Mouse (Mus musculus): ENCODE results near the gene Chrm4. TPM values are rescaled to one million over a fixed set of nuclear protein-coding genes. Genes with fewer than 3 reads are reported as not detected.

Chrm4 gene
- polyA plus RNA-seq, 1 experiment from 2014 or later = 0.25 TPM

- peaks cover 66% of the 10 kb centered on the region for H3K4me1 ChIP-seq (replicated peaks)
- no peaks in the 10 kb centered on the region for H3K27me3 ChIP-seq (replicated peaks)
- peak overlapping the region; percentile 75 for H3K27ac ChIP-seq
- ATAC-seq = peak; percentile 11
- no peak overlapping the region for H3K4me3 ChIP-seq (replicated peaks)
- 69% methylated on average over 17 of the region's 17 CpGs for WGBS
- H3K4me2 ChIP-seq (replicated peaks) = peak overlapping the region; percentile 48
- peak overlapping the region; percentile 22 for H3K9ac ChIP-seq
- H3K9me3 ChIP-seq = no peaks in the 10 kb centered on the region
- no peaks in the 10 kb centered on the region for H3K36me3 ChIP-seq
Measured at GRCm38 (mm10) chr2:91949411-91950274, 22.6 kb downstream of the Chrm4 start.

DNA sequence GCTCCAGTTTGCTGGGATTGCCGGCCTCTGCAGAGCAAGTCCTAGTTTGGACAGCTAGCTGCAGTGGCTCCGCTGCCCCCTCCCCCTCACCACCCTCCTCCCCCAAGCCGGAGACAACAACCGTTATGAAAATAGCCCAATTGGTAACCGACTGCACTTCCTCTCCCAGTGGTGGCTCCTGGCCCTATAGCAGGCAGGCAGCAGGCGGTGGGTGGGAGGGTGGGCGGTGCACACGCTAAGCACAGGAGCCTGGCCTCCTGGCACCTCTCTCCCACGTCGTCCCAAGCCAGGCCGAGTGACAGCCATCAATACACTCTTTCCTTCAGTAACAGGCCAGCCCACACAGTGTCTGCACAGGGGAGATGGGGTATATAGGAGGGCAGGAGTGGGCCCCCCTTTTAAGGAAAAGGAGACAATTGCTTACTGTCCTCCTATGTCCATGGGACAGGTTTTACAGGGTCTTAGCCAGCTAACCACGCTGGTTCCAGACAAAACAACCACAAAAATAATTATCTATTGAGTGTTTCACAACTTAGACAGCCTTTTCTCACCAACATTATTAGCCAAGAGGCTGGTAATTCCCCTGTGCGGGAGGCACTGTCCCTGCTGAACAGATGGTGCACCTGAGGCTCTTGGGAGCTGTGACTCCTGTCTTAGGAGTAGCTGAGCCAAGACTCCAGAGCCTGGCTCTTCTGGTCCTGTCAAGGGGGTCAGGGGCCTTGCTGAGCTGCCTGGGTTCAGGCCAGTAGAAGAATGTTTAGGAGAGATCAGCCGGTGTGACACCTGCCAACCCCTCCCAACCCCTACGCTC lies 23.4 kb downstream of the Chrm4 start:
- peak overlapping the region; percentile 48 for H3K4me2 ChIP-seq (replicated peaks)
- no peaks in the 10 kb centered on the region for H3K9me3 ChIP-seq
- peak overlapping the region; percentile 22 for H3K9ac ChIP-seq
- peaks cover 67% of the 10 kb centered on the region for H3K4me1 ChIP-seq (replicated peaks)
- H3K27me3 ChIP-seq (replicated peaks) = no peaks in the 10 kb centered on the region
- no peak overlapping the region for H3K4me3 ChIP-seq (replicated peaks)
- H3K36me3 ChIP-seq = no peaks in the 10 kb centered on the region
- peak overlapping the region; percentile 75 for H3K27ac ChIP-seq
- ATAC-seq = peak; percentile 58
- WGBS = 18% methylated on average over 15 of the region's 15 CpGs

- H3K4me2 ChIP-seq (replicated peaks) = no peak overlapping the region
- WGBS = 11% methylated on average over 5 of the region's 5 CpGs
- no peak overlapping the region for H3K4me3 ChIP-seq (replicated peaks)
- ATAC-seq = 0 out of 2 replicates have a peak, but pooled peaks have one; percentile 24
- no peaks in the 10 kb centered on the region for H3K27me3 ChIP-seq (replicated peaks)
- no peak overlapping the region for H3K9ac ChIP-seq
- no peaks in the 10 kb centered on the region for H3K9me3 ChIP-seq
- peak overlapping the region; percentile 45 for H3K27ac ChIP-seq
- H3K4me1 ChIP-seq (replicated peaks) = peaks cover 71% of the 10 kb centered on the region
- H3K36me3 ChIP-seq = no peaks in the 10 kb centered on the region
Measured at GRCm38 (mm10) chr2:91953825-91954224, 26.8 kb downstream of the Chrm4 start.

GRCm38 (mm10) chr2:91955121-91955591 lies 28.1 kb downstream of the Chrm4 start:
- H3K4me1 ChIP-seq (replicated peaks) = peaks cover 71% of the 10 kb centered on the region
- H3K9me3 ChIP-seq = no peaks in the 10 kb centered on the region
- no peak overlapping the region for H3K9ac ChIP-seq
- 64% methylated on average over 4 of the region's 4 CpGs for WGBS
- no peak overlapping the region for H3K4me3 ChIP-seq (replicated peaks)
- 0 out of 2 replicates have a peak overlapping the region, but pooled peaks have one; percentile 44 for H3K27ac ChIP-seq
- H3K27me3 ChIP-seq (replicated peaks) = no peaks in the 10 kb centered on the region
- H3K36me3 ChIP-seq = no peaks in the 10 kb centered on the region
- ATAC-seq = no peak
- no peak overlapping the region for H3K4me2 ChIP-seq (replicated peaks)

- no peak overlapping the region for H3K4me2 ChIP-seq (replicated peaks)
- peaks cover 70% of the 10 kb centered on the region for H3K4me1 ChIP-seq (replicated peaks)
- H3K36me3 ChIP-seq = no peaks in the 10 kb centered on the region
- no peaks in the 10 kb centered on the region for H3K27me3 ChIP-seq (replicated peaks)
- no peak overlapping the region for H3K4me3 ChIP-seq (replicated peaks)
- no peaks in the 10 kb centered on the region for H3K9me3 ChIP-seq
- 83% methylated on average over 6 of the region's 6 CpGs for WGBS
- peak overlapping the region; percentile 32 for H3K27ac ChIP-seq
- no peak for ATAC-seq
- no peak overlapping the region for H3K9ac ChIP-seq
Measured at GRCm38 (mm10) chr2:91955875-91956274, 28.8 kb downstream of the Chrm4 start.

- Histone ChIP-seq H3K9ac (0 out of 2 replicates have a peak overlapping the region, but pooled peaks have one; percentile 11), H3K4me2 (replicated peaks) (peak overlapping the region; percentile 41), H3K9me3 (no peaks in the 10 kb centered on the region), H3K36me3 (no peaks in the 10 kb centered on the region), H3K4me3 (replicated peaks) (no peak overlapping the region), H3K27ac (0 out of 2 replicates have a peak overlapping the region, but pooled peaks have one; percentile 17), H3K27me3 (replicated peaks) (no peaks in the 10 kb centered on the region), H3K4me1 (replicated peaks) (peaks cover 80% of the 10 kb centered on the region)
- 14% methylated on average over 4 of the region's 4 CpGs for WGBS
- peak; percentile 42 for ATAC-seq
Measured at GRCm38 (mm10) chr2:91957096-91957495, 30.0 kb downstream of the Chrm4 start.

DNA sequence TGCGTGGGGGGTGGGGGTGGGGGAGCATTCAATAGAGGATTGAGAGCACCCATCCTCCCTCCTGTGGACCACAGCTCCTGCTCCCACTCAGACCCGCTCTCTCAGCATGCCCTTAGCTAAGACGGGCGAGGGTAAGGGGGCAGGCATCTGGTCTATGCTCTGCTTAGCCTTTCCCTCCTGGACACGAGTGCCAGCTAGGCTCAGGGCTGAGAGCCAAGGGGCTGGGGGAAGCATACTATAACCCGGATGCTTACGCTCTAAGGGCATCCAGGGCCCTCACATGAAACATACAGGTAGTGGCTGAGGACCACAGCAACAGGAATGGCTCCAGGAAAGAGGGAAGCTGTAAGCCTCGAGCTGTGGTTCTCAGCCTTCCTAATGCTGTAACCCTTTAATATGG lies 31.0 kb downstream of the Chrm4 start:
- Histone ChIP-seq H3K9ac (no peak overlapping the region), H3K4me1 (replicated peaks) (peaks cover 85% of the 10 kb centered on the region), H3K27ac (no peak overlapping the region), H3K4me3 (replicated peaks) (no peak overlapping the region), H3K4me2 (replicated peaks) (no peak overlapping the region), H3K9me3 (no peaks in the 10 kb centered on the region), H3K27me3 (replicated peaks) (no peaks in the 10 kb centered on the region), H3K36me3 (no peaks in the 10 kb centered on the region)
- WGBS = 80% methylated on average over 8 of the region's 8 CpGs
- ATAC-seq = no peak

DNA sequence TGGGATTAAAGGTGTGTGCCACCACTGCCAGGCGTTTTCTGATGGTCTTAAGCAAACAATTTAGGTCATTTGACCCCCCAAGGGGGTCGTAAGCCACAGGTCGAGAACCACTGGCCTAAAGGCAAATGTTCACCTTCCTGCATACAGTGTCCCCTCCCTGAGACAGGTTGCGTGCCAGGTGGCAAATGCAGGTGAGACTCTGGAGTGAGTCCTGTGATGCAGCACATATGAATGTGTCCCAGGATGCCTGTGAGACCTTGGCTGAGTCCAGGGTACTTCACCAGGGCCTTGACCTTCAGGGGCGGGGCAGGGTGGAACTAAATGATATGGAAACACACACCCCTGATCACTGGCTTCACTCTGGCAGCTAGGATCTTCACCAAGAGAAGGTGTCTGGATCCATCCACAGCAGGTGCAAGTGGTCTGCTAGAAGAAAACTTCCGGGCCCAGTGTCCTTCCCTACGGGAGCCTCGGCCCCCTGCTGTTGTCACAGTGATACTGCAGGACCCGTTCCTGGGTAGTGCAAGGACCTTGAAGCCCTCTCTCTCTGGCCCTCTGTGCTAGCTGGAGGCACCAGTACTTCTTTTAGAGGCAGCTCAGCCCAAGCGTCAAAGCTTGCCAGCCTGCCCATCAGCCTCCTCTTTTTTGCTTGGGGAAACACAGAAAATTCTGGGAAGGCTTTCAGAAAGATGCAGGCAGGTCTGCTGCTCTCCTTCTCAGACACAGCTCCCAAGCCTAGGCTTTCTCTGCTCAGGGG lies 31.8 kb downstream of the Chrm4 start:
- H3K4me1 ChIP-seq (replicated peaks) = peaks cover 81% of the 10 kb centered on the region
- H3K4me3 ChIP-seq (replicated peaks) = no peak overlapping the region
- 42% methylated on average over 10 of the region's 10 CpGs for WGBS
- no peak overlapping the region for H3K9ac ChIP-seq
- no peaks in the 10 kb centered on the region for H3K27me3 ChIP-seq (replicated peaks)
- 0 out of 2 replicates have a peak overlapping the region, but pooled peaks have one; percentile 11 for H3K4me2 ChIP-seq (replicated peaks)
- no peaks in the 10 kb centered on the region for H3K9me3 ChIP-seq
- no peak for ATAC-seq
- H3K36me3 ChIP-seq = no peaks in the 10 kb centered on the region
- H3K27ac ChIP-seq = no peak overlapping the region

DNA sequence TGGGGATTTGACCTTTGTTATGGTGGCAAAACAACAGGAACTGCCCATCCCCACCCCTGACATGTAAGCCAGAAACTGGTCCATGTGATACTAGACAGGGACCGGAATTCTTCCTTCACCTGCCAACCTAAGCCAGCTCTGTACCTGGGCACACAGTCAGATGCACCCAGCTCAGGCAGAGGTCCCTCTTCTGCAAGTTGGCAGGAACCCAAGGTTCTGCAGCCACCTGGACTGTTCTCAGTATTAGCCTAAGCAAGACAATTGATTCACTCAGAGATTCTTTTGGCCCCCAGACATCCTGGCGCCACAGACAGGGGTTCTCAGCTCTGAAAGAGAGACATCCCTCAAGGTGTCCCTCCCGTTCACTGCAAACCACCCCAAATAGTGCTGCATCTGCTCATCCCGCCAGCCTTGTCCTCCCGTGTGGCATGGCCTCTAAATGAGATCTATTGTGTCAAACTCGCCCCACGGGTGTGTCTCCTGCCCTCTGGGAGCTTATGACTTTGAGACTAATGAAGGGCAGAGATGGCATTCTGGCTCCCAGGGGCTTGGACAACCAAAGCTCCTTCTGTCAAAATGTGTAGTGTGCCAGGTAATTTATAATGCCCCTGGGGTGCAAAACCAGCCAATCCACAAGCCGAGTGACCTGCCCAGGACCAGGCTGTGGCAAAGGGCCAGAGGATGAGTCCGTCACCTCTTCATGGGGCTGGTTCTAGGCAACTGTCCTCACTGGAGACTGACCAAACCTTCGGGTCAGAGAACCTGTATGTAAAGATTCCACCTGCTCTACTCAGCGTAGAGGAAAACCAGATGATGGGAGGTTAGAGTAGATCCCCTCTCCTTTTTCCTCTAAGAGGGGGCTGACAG lies 32.7 kb downstream of the Chrm4 start:
- H3K4me3 ChIP-seq (replicated peaks) = no peak overlapping the region
- no peak overlapping the region; the same call in 1 of the 2 replicates for H3K9ac ChIP-seq
- no peak overlapping the region for H3K27ac ChIP-seq
- H3K4me2 ChIP-seq (replicated peaks) = 0 out of 2 replicates have a peak overlapping the region, but pooled peaks have one; percentile 12
- WGBS = 72% methylated on average over 11 of the region's 11 CpGs
- no peak for ATAC-seq
- peaks cover 77% of the 10 kb centered on the region for H3K4me1 ChIP-seq (replicated peaks)
- no peaks in the 10 kb centered on the region for H3K9me3 ChIP-seq
- no peaks in the 10 kb centered on the region for H3K27me3 ChIP-seq (replicated peaks)
- no peaks in the 10 kb centered on the region for H3K36me3 ChIP-seq

DNA sequence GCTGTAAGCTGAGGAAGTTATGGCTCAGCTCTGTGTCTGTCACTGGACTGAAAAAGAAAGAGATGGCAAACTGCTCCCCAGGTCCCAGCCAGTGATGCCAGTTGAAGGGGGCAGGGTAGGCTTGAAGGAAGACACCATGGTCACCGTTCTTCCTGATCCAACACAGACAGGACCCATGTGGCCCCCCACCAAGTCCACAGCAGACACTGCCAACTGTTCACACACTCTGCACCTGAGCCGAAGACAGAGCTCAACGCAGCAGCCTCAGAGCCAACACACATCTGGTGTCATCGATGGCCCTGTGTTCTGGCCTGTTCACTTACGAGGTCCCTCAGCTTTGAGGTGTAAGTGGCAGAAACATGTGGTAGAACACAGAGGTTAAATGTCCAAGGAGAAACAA lies 33.4 kb downstream of the Chrm4 start:
- Histone ChIP-seq H3K27ac (no peak overlapping the region), H3K27me3 (replicated peaks) (no peaks in the 10 kb centered on the region), H3K36me3 (no peaks in the 10 kb centered on the region), H3K4me1 (replicated peaks) (peaks cover 75% of the 10 kb centered on the region), H3K9ac (no peak overlapping the region), H3K9me3 (no peaks in the 10 kb centered on the region), H3K4me3 (replicated peaks) (no peak overlapping the region), H3K4me2 (replicated peaks) (no peak overlapping the region)
- no peak for ATAC-seq
- 94% methylated on average over 5 of the region's 5 CpGs for WGBS
